Mouse (Mus musculus): ENCODE data around the gene Chst8. TPM values are rescaled to one million over a fixed set of nuclear protein-coding genes. Genes with fewer than 3 reads are reported as not detected.

The Chst8 gene
- polyA plus RNA-seq, 1 experiment from 2014 or later, result 0.49 TPM

- Histone ChIP-seq H3K4me2 (ENCODE audit: low read length) (no peak overlapping the region), H3K27ac (replicated peaks in 1 of 2; ENCODE audit: control insufficient read depth in 1 of 2, insufficient read depth in 1 of 2, low read depth in 2 of 2, low read length in 2 of 2) (no peak overlapping the region), H3K9me3 (ENCODE audit: control insufficient read depth, low read length) (peaks cover 4% of the 10 kb centered on the region; the same call in 1 of the 2 replicates), H3K27me3 (ENCODE audit: control insufficient read depth, insufficient read depth, low read length) (no peaks in the 10 kb centered on the region), H3K4me3 (ENCODE audit: control insufficient read depth in 1 of 2, insufficient read depth in 1 of 2, low read depth in 1 of 2, low read length in 2 of 2) (no peak overlapping the region), H3K36me3 (ENCODE audit: control insufficient read depth, insufficient read depth, low read length) (no peaks in the 10 kb centered on the region), H3K4me1 (ENCODE audit: control insufficient read depth in 2 of 2, insufficient read depth in 2 of 2, low read length in 2 of 2) (no peaks in the 10 kb centered on the region), H3K9ac (ENCODE audit: low read length) (no peak overlapping the region)
- ATAC-seq (ENCODE audit: insufficient number of reproducible peaks, insufficient read depth, low FRiP score, low read depth), result no peak
- 72% methylated on average over 5 of the region's 5 CpGs for WGBS
Observed at GRCm38 (mm10) chr7:34847410-34847809, 34.9 kb upstream of the Chst8 start.

- H3K4me1 ChIP-seq (ENCODE audit: control insufficient read depth in 2 of 2, insufficient read depth in 2 of 2, low read length in 2 of 2), result no peaks in the 10 kb centered on the region
- H3K9me3 ChIP-seq (ENCODE audit: control insufficient read depth, low read length), result no peaks in the 10 kb centered on the region
- 84% methylated on average over 4 of the region's 4 CpGs for WGBS
- H3K27ac ChIP-seq (replicated peaks in 1 of 2; ENCODE audit: control insufficient read depth in 1 of 2, insufficient read depth in 1 of 2, low read depth in 2 of 2, low read length in 2 of 2), result no peak overlapping the region
- H3K36me3 ChIP-seq (ENCODE audit: control insufficient read depth, insufficient read depth, low read length), result no peaks in the 10 kb centered on the region
- no peaks in the 10 kb centered on the region for H3K27me3 ChIP-seq (ENCODE audit: control insufficient read depth, insufficient read depth, low read length)
- H3K4me2 ChIP-seq (ENCODE audit: low read length), result no peak overlapping the region
- ATAC-seq (ENCODE audit: insufficient number of reproducible peaks, insufficient read depth, low FRiP score, low read depth), result no peak
- H3K4me3 ChIP-seq (ENCODE audit: control insufficient read depth in 1 of 2, insufficient read depth in 1 of 2, low read depth in 1 of 2, low read length in 2 of 2), result no peak overlapping the region
- H3K9ac ChIP-seq (ENCODE audit: low read length), result no peak overlapping the region
Observed at GRCm38 (mm10) chr7:34838749-34839148, 26.2 kb upstream of the Chst8 start.

DNA sequence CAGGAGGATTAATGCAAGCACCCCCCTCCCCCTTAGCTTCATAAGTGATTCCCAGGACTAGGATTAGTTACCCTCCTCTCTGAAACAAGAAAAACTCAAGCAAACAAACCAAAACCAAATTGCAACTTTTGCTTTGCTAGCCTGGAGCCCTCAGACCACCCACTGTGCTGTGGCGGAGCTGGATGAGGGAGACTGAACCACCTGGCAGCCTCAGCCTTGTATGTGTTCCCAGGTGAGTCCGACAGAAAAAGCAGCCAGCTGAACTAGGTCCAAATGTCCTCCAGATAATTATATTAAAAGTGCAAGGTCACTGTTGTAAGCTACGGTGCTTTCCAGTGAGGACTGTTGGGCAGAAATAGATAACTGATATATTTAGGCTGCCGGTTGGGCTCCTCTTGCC, 25.7 kb upstream of the Chst8 start:
- Histone ChIP-seq H3K9me3 (ENCODE audit: control insufficient read depth, low read length) (no peaks in the 10 kb centered on the region), H3K4me2 (ENCODE audit: low read length) (no peak overlapping the region), H3K27ac (replicated peaks in 1 of 2; ENCODE audit: control insufficient read depth in 1 of 2, insufficient read depth in 1 of 2, low read depth in 2 of 2, low read length in 2 of 2) (no peak overlapping the region), H3K4me3 (ENCODE audit: control insufficient read depth in 1 of 2, insufficient read depth in 1 of 2, low read depth in 1 of 2, low read length in 2 of 2) (no peak overlapping the region), H3K4me1 (ENCODE audit: control insufficient read depth in 2 of 2, insufficient read depth in 2 of 2, low read length in 2 of 2) (no peaks in the 10 kb centered on the region), H3K27me3 (ENCODE audit: control insufficient read depth, insufficient read depth, low read length) (no peaks in the 10 kb centered on the region), H3K9ac (ENCODE audit: low read length) (no peak overlapping the region), H3K36me3 (ENCODE audit: control insufficient read depth, insufficient read depth, low read length) (no peaks in the 10 kb centered on the region)
- no peak for ATAC-seq (ENCODE audit: insufficient number of reproducible peaks, insufficient read depth, low FRiP score, low read depth)
- 69% methylated on average over 4 of the region's 4 CpGs for WGBS

DNA sequence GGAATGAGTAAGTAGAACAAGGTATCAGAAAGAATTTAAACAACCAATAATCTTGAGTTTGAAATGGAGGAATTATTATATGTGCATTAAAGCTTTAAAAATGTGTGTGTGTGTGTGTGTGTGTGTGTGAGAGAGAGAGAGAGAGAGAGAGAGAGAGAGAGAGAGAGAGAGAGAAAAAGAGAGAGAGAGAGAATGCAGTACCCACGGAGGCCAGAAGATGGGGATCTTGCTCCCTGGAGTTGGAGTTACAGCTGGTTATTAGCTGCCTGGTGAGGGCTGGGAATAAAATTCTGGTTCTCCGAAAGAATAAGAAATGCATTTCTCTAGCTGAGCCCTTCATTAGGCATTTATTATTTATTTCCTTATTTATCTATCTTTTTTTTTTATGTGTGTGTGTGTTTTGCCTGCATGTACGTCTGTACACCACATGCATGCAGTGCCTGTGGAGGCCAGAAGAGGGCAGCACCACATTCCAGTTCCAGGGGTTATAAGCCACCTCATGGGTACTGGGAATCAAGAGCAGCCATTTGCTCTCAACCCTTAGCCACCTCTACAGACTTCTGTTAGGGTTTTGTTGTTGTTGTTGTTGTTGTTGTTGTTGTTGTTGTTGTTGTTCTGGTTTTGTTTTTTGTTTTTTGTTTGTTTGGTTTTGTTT, 13.9 kb upstream of the Chst8 start:
- 51% methylated on average over 3 of the region's 3 CpGs for WGBS
- no peak for ATAC-seq (ENCODE audit: insufficient number of reproducible peaks, insufficient read depth, low FRiP score, low read depth)
- peaks cover 6% of the 10 kb centered on the region; the same call in 1 of the 2 replicates for H3K9me3 ChIP-seq (ENCODE audit: control insufficient read depth, low read length)
- H3K27me3 ChIP-seq (ENCODE audit: control insufficient read depth, insufficient read depth, low read length), result no peaks in the 10 kb centered on the region
- H3K4me1 ChIP-seq (ENCODE audit: control insufficient read depth in 2 of 2, insufficient read depth in 2 of 2, low read length in 2 of 2), result no peaks in the 10 kb centered on the region
- H3K27ac ChIP-seq (replicated peaks in 1 of 2; ENCODE audit: control insufficient read depth in 1 of 2, insufficient read depth in 1 of 2, low read depth in 2 of 2, low read length in 2 of 2), result no peak overlapping the region
- H3K4me3 ChIP-seq (ENCODE audit: control insufficient read depth in 1 of 2, insufficient read depth in 1 of 2, low read depth in 1 of 2, low read length in 2 of 2), result no peak overlapping the region
- no peak overlapping the region for H3K4me2 ChIP-seq (ENCODE audit: low read length)
- H3K9ac ChIP-seq (ENCODE audit: low read length), result no peak overlapping the region
- no peaks in the 10 kb centered on the region for H3K36me3 ChIP-seq (ENCODE audit: control insufficient read depth, insufficient read depth, low read length)

GRCm38 (mm10) chr7:34821587-34821986, 9.1 kb upstream of the Chst8 start:
- Histone ChIP-seq H3K4me3 (ENCODE audit: control insufficient read depth in 1 of 2, insufficient read depth in 1 of 2, low read depth in 1 of 2, low read length in 2 of 2) (no peak overlapping the region), H3K27me3 (ENCODE audit: control insufficient read depth, insufficient read depth, low read length) (no peaks in the 10 kb centered on the region), H3K9ac (ENCODE audit: low read length) (no peak overlapping the region), H3K4me2 (ENCODE audit: low read length) (no peak overlapping the region), H3K4me1 (ENCODE audit: control insufficient read depth in 2 of 2, insufficient read depth in 2 of 2, low read length in 2 of 2) (no peaks in the 10 kb centered on the region), H3K27ac (replicated peaks in 1 of 2; ENCODE audit: control insufficient read depth in 1 of 2, insufficient read depth in 1 of 2, low read depth in 2 of 2, low read length in 2 of 2) (no peak overlapping the region), H3K36me3 (ENCODE audit: control insufficient read depth, insufficient read depth, low read length) (no peaks in the 10 kb centered on the region), H3K9me3 (ENCODE audit: control insufficient read depth, low read length) (peaks cover 2% of the 10 kb centered on the region; the same call in 1 of the 2 replicates)
- ATAC-seq (ENCODE audit: insufficient number of reproducible peaks, insufficient read depth, low FRiP score, low read depth), result no peak
- WGBS, result 73% methylated on average over 9 of the region's 9 CpGs

- H3K4me1 ChIP-seq (ENCODE audit: control insufficient read depth in 2 of 2, insufficient read depth in 2 of 2, low read length in 2 of 2), result no peaks in the 10 kb centered on the region
- WGBS, result 30% methylated on average over 6 of the region's 6 CpGs
- H3K4me2 ChIP-seq (ENCODE audit: low read length), result no peak overlapping the region
- H3K27me3 ChIP-seq (ENCODE audit: control insufficient read depth, insufficient read depth, low read length), result no peaks in the 10 kb centered on the region
- no peaks in the 10 kb centered on the region for H3K9me3 ChIP-seq (ENCODE audit: control insufficient read depth, low read length)
- H3K9ac ChIP-seq (ENCODE audit: low read length), result no peak overlapping the region
- no peak for ATAC-seq (ENCODE audit: insufficient number of reproducible peaks, insufficient read depth, low FRiP score, low read depth)
- no peak overlapping the region for H3K4me3 ChIP-seq (ENCODE audit: control insufficient read depth in 1 of 2, insufficient read depth in 1 of 2, low read depth in 1 of 2, low read length in 2 of 2)
- no peaks in the 10 kb centered on the region for H3K36me3 ChIP-seq (ENCODE audit: control insufficient read depth, insufficient read depth, low read length)
- H3K27ac ChIP-seq (replicated peaks in 1 of 2; ENCODE audit: control insufficient read depth in 1 of 2, insufficient read depth in 1 of 2, low read depth in 2 of 2, low read length in 2 of 2), result no peak overlapping the region
Observed at GRCm38 (mm10) chr7:34820554-34820953, 8.0 kb upstream of the Chst8 start.

DNA sequence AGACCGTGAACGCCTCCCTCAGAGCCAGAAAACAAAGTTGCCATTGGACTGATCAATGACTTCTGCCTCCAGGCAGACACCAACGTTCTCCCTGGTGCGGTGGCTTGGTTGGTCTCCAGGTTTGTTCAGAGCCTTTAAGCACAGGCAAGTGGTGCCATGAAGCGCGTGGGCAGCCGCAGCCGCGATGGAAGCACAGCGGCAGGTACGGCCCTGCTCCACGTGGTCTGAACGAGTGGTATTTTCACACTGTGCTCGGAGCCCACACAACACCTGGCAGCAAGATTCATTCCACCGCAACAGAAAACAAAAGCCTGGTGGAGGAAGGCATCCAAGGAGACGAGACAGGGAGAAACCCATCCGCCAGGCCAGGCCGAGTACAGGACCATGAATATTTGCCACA, 7.3 kb upstream of the Chst8 start:
- no peak overlapping the region for H3K4me3 ChIP-seq (ENCODE audit: control insufficient read depth in 1 of 2, insufficient read depth in 1 of 2, low read depth in 1 of 2, low read length in 2 of 2)
- 90% methylated on average over 18 of the region's 18 CpGs for WGBS
- H3K36me3 ChIP-seq (ENCODE audit: control insufficient read depth, insufficient read depth, low read length), result no peaks in the 10 kb centered on the region
- no peak for ATAC-seq (ENCODE audit: insufficient number of reproducible peaks, insufficient read depth, low FRiP score, low read depth)
- H3K4me2 ChIP-seq (ENCODE audit: low read length), result no peak overlapping the region
- no peaks in the 10 kb centered on the region for H3K9me3 ChIP-seq (ENCODE audit: control insufficient read depth, low read length)
- no peaks in the 10 kb centered on the region for H3K27me3 ChIP-seq (ENCODE audit: control insufficient read depth, insufficient read depth, low read length)
- no peak overlapping the region for H3K9ac ChIP-seq (ENCODE audit: low read length)
- H3K4me1 ChIP-seq (ENCODE audit: control insufficient read depth in 2 of 2, insufficient read depth in 2 of 2, low read length in 2 of 2), result no peaks in the 10 kb centered on the region
- no peak overlapping the region for H3K27ac ChIP-seq (replicated peaks in 1 of 2; ENCODE audit: control insufficient read depth in 1 of 2, insufficient read depth in 1 of 2, low read depth in 2 of 2, low read length in 2 of 2)

GRCm38 (mm10) chr7:34818660-34819059, 6.1 kb upstream of the Chst8 start:
- Histone ChIP-seq H3K36me3 (ENCODE audit: control insufficient read depth, insufficient read depth, low read length) (no peaks in the 10 kb centered on the region), H3K4me3 (ENCODE audit: control insufficient read depth in 1 of 2, insufficient read depth in 1 of 2, low read depth in 1 of 2, low read length in 2 of 2) (no peak overlapping the region), H3K4me1 (ENCODE audit: control insufficient read depth in 2 of 2, insufficient read depth in 2 of 2, low read length in 2 of 2) (no peaks in the 10 kb centered on the region), H3K4me2 (ENCODE audit: low read length) (no peak overlapping the region), H3K27me3 (ENCODE audit: control insufficient read depth, insufficient read depth, low read length) (peaks cover 9% of the 10 kb centered on the region), H3K9me3 (ENCODE audit: control insufficient read depth, low read length) (no peaks in the 10 kb centered on the region), H3K9ac (ENCODE audit: low read length) (no peak overlapping the region), H3K27ac (replicated peaks in 1 of 2; ENCODE audit: control insufficient read depth in 1 of 2, insufficient read depth in 1 of 2, low read depth in 2 of 2, low read length in 2 of 2) (no peak overlapping the region)
- ATAC-seq (ENCODE audit: insufficient number of reproducible peaks, insufficient read depth, low FRiP score, low read depth), result no peak
- 75% methylated on average over 5 of the region's 5 CpGs for WGBS

All from heart, embryonic 14.5 days (tissue).